Mouse (Mus musculus) kidney, adult 11 months (tissue): ENCODE measurements at regions not wholly inside any gene's neighbourhood (a gene's known extent, or its start where the extent isn't known, plus 50 kb on each side); places are given as distances from the start of the nearest gene placed in this dataset.

ENCODE experiments used
- DNase-seq: peaks from one replicate; pipeline ENCODE4 v3.0.0; 2022

DNA sequence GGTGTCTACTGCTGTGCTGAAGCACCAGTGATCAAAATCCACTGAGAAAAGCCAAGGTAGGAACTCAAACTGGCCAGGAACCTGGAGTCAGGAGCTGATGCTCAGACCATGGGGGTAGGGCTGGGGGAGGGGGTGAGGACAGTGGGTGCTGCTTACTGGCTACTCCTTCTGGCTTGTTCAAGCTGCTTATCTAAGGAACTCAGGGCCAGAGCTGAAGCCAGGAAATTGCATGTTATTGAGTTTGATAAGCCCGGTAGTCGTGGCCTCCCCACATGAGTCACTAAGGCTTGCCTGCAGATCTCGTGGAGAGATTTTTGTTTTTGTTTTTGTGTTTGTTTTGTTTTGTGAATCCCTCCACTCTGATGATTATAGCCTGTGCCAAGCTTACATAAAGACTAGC, 65.9 kb downstream of the Tmem215 start:
- DNase-seq: no peak

DNA sequence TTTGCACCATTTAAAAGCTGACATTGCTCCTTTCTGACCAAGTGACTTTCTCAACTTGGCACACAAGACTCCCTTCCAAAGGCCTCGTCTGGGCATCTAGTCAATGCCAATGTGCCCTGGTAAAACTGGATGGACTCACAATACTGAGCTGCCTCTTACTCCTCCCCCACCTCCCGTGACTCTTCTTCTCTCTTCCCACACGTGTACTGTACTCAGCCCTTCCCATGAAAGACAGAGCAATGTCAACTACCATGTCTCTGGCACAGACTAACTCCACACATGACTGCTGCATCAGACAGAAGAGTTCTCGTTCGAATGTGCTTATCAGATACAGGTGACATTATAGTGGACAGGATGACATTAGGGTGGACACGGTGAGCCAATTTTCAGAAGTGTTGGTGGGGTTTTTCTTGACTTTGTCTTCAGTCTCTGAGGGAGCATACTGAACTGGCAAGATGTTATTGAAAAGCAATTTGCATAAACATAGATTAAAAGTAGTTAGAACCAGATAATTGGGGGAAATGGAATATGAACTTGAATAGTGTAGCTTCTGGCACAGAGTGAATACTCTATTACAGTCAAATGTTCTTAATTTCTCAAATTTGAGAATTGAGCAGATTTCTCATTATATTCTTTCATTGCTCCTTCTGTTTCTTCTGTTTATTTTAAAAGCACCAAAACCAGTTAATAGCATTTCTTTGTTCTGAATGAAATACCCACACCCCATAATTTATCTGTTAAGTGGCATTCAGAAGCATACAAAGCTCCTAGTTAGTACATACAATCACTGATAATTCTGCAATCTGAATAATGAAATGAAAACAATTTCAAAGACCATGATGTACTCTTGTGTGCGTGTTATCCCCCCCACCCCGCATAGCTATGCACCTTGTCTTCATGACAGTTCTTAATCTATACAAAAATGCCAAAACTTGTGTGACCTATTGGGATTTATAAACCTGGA, 71.4 kb downstream of the Tmem215 start:
- DNase-seq: no peak

DNA sequence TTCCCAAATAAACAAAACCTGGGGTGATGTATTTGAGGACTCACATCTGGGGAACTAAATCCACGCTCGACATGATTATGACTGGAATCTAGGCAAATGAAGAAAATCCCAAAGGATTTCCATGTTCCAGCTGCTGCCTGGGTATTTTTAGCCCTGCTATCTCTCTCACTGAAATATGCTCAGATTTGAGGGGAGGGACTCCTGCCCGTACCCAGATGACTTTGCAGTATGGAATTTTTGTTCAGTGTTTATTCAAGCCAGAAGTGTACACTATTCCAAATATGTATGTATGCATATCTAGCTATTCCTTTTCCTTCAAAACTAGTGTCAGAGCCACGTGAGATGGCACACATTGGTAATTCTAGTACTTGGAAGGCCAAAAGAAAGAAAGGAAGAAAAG, 72.1 kb downstream of the Tmem215 start:
- DNase-seq: no peak

DNA sequence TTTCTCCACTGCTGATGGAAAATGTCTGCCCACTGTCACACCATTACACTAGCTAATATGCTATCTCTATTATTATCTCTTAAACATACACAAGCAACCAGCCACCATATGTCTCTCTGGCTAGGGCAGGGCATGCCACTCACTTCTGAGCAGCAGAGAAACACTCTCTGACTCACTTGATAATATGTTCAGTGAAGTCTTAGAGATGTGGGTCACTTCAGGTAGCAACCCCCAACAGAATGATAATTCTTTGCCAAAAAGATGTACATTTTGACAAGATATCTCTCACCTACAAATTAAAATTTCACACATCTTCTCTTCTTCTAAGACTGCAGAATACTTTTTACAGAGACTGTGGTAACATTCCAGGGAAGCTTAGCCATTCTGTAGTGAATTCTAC, 72.8 kb downstream of the Tmem215 start:
- no peak for DNase-seq

DNA sequence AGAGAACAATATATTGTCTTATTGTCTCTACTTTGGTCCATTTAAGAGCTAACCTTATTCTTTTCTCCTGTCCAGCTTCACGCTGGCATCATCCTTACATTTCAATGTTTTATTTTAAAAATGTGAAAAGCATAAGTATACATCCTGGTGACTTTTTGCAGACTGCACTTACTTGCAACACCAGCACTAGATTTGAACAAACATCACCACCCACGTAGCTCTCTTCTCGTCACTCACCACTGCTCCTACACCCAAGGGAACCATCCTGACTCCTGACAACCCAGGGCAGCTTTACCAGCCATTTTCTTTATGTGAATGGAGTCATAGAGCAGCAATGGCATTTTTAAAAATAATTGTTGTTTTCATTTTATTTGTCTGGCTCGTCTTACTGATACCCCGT, 73.7 kb downstream of the Tmem215 start:
- no peak for DNase-seq

DNA sequence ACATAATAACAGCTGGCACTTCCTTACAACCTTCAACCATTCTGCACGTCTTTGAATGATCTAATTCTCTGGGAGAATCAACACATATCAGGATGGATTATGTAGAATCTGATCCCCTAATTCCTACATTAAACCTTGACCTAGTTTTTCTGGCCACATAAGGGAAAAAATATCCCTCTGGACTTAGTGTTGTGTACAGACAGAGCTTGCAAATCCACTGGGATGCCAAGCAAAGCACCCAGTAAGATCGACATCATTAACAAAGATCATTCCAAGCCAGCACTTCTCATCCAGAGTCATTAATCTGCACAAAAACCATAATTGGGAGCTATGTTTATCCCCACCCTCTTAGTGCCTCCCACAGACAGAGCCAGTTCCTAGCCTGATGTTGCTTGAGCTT, 87.8 kb downstream of the Tmem215 start:
- no peak for DNase-seq

DNA sequence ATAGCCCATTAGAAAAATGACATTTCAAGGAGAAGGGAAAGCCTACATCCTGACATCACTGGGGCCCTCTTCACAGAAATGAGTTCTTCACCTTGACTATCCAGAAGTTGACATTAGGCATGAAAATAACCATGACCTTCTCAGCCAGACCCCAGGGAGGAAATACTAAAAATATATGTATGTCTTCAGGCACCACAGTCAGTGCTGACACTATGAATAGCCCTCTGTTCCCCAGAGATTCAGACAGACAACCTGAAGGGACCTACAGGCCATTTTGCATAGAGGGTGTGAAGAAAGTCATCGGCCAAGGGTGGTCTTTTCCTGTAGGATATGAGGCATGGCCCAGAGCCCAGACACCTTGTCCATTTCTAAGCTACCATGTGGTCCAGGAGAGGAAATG, 101.3 kb downstream of the Tmem215 start:
- DNase-seq: no peak

DNA sequence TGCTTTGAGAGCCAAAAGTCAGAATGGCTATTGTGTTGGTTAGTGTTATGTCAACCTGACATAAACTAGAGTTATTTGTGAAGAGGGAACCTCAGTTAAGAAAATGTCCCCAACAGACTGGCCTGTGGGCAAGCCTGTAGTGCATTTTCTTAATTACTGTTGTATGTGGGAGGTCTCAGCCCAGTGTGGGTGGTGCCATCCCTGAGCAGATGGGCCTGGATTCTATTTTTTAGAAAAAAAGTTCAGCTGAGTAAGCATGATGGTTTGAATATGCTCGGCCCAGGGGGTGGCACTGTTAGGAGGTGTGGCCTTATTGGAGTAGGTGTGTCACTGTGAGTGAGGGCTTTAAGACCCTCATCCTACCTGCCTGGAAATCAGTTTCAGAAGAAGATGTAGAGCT, 104.0 kb downstream of the Tmem215 start:
- DNase-seq: no peak

DNA sequence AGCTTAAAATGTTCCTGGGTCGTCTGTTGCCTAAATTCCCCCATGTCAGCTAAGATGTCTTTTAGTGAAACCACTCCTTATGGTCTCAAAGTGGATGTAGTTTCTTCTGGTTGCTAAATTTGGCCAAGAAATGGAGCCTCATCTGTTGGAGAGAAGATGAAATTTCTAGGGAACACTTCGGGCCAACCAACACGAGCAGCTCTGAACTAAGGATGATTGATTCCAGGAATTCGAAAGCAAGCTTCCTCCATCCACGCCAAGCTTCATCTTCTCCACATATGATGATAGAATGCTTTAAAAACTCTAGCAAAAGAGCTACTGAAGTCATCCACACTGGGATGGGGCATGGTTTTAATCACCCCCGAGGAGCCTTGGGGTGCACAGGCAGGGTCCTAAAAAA, 112.5 kb downstream of the Tmem215 start:
- DNase-seq: no peak

DNA sequence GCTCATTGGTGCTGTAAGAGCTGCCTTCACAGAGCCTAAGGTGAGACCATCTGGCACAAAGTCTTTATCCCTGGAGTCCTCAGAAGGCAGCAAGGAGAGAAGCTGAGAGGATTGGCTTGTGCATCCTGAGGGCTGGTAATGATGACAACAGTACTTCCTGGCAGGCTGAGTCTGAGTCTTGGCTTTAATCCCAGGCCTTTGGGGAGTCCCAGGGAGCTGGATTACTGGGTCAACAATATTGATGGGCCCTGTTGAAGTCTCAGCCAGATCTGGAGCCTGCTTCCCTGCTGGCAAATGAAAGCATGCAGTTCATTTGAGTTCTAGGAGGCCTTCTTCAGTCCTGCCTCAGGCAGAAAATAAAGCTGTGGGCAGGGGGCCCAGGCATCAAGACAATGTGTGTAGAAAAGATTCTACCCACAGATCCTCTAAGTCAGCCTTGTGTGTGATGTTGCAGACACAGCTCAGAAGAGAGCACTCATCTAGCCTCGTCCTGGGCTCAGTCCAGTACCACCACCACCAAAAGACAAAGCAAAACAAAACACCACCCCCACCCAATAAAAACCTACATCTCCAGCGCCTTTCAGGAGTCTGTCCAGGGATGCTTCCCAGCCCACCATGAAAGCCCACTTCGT, 113.1 kb downstream of the Tmem215 start:
- DNase-seq: peak; percentile 3

DNA sequence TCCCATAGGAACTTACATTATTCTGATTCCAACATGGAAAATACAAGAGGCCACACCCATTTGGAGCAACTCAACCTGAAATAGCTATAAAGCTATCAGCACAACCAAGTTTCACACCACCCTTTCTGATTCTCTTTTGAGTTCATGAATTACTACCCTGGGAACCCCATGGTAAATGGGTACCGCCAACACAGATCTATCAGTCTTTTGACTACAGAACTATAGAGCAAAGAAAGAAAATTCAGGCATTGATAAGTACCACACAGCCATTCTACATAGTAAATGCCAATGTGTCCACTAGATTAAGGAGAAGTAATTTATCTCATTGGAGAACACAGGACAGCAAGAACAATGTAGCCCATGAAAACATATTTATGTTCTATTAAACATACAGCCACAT, 114.1 kb downstream of the Tmem215 start:
- no peak for DNase-seq

DNA sequence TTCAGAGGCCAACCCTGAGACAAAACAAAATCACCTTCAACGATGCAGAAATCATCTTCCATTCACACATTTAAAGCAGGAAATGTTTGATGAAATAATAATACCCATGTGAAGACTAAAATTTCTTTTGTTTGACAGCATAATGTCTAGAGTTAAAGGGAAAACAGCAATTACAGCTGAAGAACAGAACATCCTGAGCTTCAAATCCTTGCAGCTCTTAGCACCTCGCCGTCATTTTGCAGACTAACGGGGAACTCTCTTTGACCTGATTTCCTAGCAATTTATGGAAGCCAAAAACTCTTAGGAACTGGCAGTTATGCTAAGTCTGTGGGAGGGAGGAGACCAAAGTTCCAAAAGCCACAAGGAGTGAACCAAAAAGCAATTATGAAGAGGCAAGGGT, 115.3 kb downstream of the Tmem215 start:
- DNase-seq: no peak

DNA sequence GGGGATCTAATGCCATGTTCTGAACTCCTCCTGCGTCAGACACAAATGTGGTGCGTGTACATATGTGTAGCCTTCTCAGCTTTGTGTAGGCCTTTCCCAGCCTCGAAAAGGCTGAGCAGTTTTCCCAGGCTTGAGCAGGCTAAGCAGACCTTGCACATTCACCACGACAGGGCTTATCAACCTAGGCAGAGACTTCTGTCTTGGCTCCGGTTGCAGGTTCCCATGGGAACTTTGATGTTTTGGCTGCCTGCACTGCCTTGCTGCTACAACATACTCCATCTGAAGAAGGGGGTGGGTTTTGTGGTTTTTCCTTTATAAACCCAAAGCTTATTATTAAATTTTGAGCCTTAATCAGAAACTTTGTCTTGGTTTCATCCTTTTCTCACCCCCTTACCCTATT, 109.2 kb downstream of the Aptx start:
- DNase-seq: no peak

DNA sequence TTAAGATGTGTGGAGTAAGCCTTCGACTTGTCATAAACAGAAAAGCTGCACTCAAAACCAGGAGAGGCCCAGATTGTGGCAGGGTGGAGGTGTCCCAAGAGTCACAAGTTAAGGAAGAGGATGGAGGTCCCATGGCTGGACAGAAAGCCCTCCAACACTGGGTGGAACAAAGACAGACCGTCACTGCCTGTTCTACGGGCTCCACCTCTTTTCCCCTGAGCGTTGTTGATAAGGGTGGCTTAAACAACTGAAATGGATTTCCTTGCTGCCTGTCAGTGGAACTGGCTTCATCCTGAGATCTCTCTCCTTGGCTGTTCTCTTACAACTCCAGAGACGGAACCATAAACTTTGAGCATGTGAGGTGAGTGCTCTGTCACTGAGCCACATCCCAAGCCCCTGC, 78.0 kb downstream of the Aptx start:
- no peak for DNase-seq

DNA sequence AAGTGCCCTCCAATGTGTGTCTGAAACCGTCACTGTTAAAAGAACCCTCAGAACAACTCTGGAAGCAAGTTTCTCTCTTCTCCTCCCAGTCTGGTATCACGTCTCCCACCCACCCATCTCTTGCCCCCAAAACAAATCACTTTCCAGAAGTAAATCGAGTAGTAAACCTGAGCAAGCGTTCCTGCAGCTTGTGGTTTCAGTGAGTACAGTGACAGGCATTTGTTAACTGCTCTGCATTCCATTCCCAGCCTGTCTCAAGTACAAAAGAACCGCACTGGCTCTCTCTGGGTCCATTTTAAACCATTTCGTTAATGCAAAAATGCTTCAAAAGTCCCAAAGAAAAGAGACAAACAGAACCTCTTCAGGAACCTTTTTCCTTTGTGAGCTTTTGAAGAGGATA, 77.1 kb downstream of the Aptx start:
- no peak for DNase-seq
